Mouse (Mus musculus) left cerebral cortex, adult 2 months (tissue): ENCODE measurements around the gene Cep78. TPM values are rescaled to one million over a fixed set of nuclear protein-coding genes. Genes with fewer than 3 reads are reported as not detected.

Experiments
- DNase-seq, 2 experiments: peaks; one replicate each; pipeline ENCODE4 v3.0.0; 2021 to 2022; ENCODE audit warnings: low spot score in 2 of 2, mixed read lengths in 1 of 2; ENCODE audit errors: extremely low spot score in 1 of 2
- H3K27ac ChIP-seq: fragments of 200-600 bp; 2 replicates; pipeline ENCODE4 v1.8.1; 2022
- H3K4me3 ChIP-seq: fragments of 200-600 bp; 2 replicates; pipeline ENCODE4 v1.8.1; 2022
- CTCF ChIP-seq: fragments of 200-600 bp; IDR thresholded peaks from 2 replicates; pipeline ENCODE4 v1.8.1; 2022; ENCODE audit warnings: antibody characterized with exemption, mild to moderate bottlenecking, moderate library complexity
- intact Hi-C: fragments of 180-260 bp; cut with DNase I; formaldehyde crosslinking; loops from one replicate; pipeline ENCODE4 v1.15.1; 2025
- total RNA-seq, 2 experiments: library from RNA; stranded (reverse); gene quantifications; 2 replicates each; pipeline ENCODE4 v1.2.3; 2021

Cep78 gene
- total RNA-seq, 2 experiments from 2014 or later: 8.9 to 9.3 TPM

- H3K4me3 ChIP-seq: no peak overlapping the region
- intact Hi-C loops: no loop called here
- peak; percentile 18 to 44 for DNase-seq
- no peak for TF ChIP-seq CTCF
- H3K27ac ChIP-seq: peak overlapping the region; percentile 37; the same call in 1 of the 2 replicates
These were observed 22.3 kb upstream of the Cep78 start for GRCm38 (mm10) chr19:16007131-16007530.

GRCm38 (mm10) chr19:15998157-15998556, 13.4 kb upstream of the Cep78 start:
- DNase-seq: peak; percentile 47 to 69
- no peak overlapping the region for H3K4me3 ChIP-seq
- no peak overlapping the region for H3K27ac ChIP-seq
- TF ChIP-seq CTCF: peak; percentile 95
- intact Hi-C loops: loop anchor here (5.0 kb wide), 1 partner anchor 599 kb away; no protein-coding TSS in a partner anchor

- Histone ChIP-seq H3K27ac (peak overlapping the region; percentile 69), H3K4me3 (peak overlapping the region; percentile 34)
- peak; percentile 61 to 76 for DNase-seq
- intact Hi-C loops: loop anchor here (5.0 kb wide), 1 partner anchor 600 kb away; no protein-coding TSS in a partner anchor
- TF ChIP-seq CTCF: no peak
These were observed 12.2 kb upstream of the Cep78 start for GRCm38 (mm10) chr19:15996901-15997564.

- Histone ChIP-seq H3K4me3 (no peak overlapping the region), H3K27ac (no peak overlapping the region)
- DNase-seq: no peak
- intact Hi-C loops: no loop called here
- no peak for TF ChIP-seq CTCF
These were observed 5.3 kb upstream of the Cep78 start for GRCm38 (mm10) chr19:15990102-15990501.

GRCm38 (mm10) chr19:15985172-15985713, 454 bp upstream of the Cep78 start:
- H3K4me3 ChIP-seq: peak overlapping the region; percentile 81
- no peak for TF ChIP-seq CTCF
- H3K27ac ChIP-seq: peak overlapping the region; percentile 77
- DNase-seq: no peak
- intact Hi-C loops: no loop called here

- peak overlapping the region; percentile 81 for H3K4me3 ChIP-seq
- intact Hi-C loops: loop anchor here (5.0 kb wide), 1 partner anchor 2002 kb away; no protein-coding TSS in a partner anchor
- DNase-seq: no peak
- H3K27ac ChIP-seq: no peak overlapping the region
- no peak for TF ChIP-seq CTCF
These were observed 947 bp downstream of the Cep78 start for GRCm38 (mm10) chr19:15983739-15984344.

- no peak for TF ChIP-seq CTCF
- intact Hi-C loops: loop anchor here (5.0 kb wide), 1 partner anchor 2001 kb away; no protein-coding TSS in a partner anchor
- no peak overlapping the region for H3K27ac ChIP-seq
- H3K4me3 ChIP-seq: no peak overlapping the region
- no peak for DNase-seq
These were observed 1.7 kb downstream of the Cep78 start for GRCm38 (mm10) chr19:15982926-15983738.

GRCm38 (mm10) chr19:15981861-15982260, 2.9 kb downstream of the Cep78 start:
- peak; percentile 70 for TF ChIP-seq CTCF
- intact Hi-C loops: loop anchor here (5.0 kb wide), 1 partner anchor 2000 kb away; no protein-coding TSS in a partner anchor
- Histone ChIP-seq H3K4me3 (no peak overlapping the region), H3K27ac (no peak overlapping the region)
- peak; percentile 48 to 51 for DNase-seq

- intact Hi-C loops: no loop called here
- no peak for DNase-seq
- TF ChIP-seq CTCF: no peak
- H3K4me3 ChIP-seq: no peak overlapping the region
- no peak overlapping the region for H3K27ac ChIP-seq
These were observed 11.4 kb downstream of the Cep78 start for GRCm38 (mm10) chr19:15973365-15973764.

- H3K27ac ChIP-seq: no peak overlapping the region
- peak; percentile 26 to 33 for DNase-seq
- intact Hi-C loops: loop anchor here (2.0 to 5.0 kb wide), 3 partner anchors 40 to 1983 kb away; no protein-coding TSS in a partner anchor
- TF ChIP-seq CTCF: peak; percentile 83
- H3K4me3 ChIP-seq: no peak overlapping the region
These were observed 19.7 kb downstream of the Cep78 start for GRCm38 (mm10) chr19:15965082-15965481.

GRCm38 (mm10) chr19:15964533-15964932, 20.3 kb downstream of the Cep78 start:
- intact Hi-C loops: loop anchor here (2.0 kb wide), 2 partner anchors 40 to 92 kb away; no protein-coding TSS in a partner anchor
- H3K27ac ChIP-seq: no peak overlapping the region
- H3K4me3 ChIP-seq: no peak overlapping the region
- no peak for TF ChIP-seq CTCF
- DNase-seq: no peak
